11 mouse cellular contexts compared by ENCODE assay signal in the genomic region with DNA sequence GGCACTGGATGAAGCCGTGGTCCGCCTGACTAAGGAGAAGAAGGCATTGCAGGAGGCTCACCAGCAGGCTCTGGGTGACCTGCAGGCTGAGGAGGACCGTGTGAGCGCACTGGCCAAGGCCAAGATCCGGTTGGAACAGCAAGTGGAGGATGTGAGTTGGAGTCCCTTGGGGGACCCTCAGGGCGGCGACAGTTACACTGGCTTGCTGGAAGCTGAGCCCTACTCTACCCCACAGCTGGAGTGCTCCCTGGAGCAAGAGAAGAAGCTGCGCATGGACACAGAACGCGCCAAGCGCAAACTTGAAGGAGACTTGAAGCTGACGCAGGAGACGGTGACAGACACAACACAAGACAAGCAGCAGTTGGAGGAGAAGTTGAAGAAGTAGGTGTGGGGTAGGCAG. TPM values are rescaled to one million over a fixed set of nuclear protein-coding genes. Genes with fewer than 3 reads are reported as not detected.
A peak's percentile ranks its signal among the peaks of the same experiment; 100 is the strongest.
DNase-seq lines count a peak whose midpoint lies in the region; ATAC-seq lines count a peak whose summit lies in the region.
"Had no signal": no experiment of that assay in that cellular context is flagged by ENCODE, and none has a peak within 500 bp of the region (broad histone marks: within the 10 kb centered on the region; RNA-seq: fewer than 3 reads in every experiment).

No protein-coding gene starts in this region.

- H3K4me3 ChIP-seq in hindbrain, embryonic 10.5 days = no peak overlapping the region
- no peak overlapping the region for H3K4me3 ChIP-seq in hindbrain, embryonic 11.5 days (ENCODE audit: low read depth, low read length)
- H3K4me3 ChIP-seq in neural tube, embryonic 15.5 days (replicated peaks) = no peak overlapping the region

- H3K27ac ChIP-seq in hindbrain, embryonic 10.5 days = peak overlapping the region; percentile 70; the same call in 1 of the 2 replicates
- no peak overlapping the region for H3K27ac ChIP-seq in hindbrain, embryonic 11.5 days (ENCODE audit: low read depth, low read length)
- no peak overlapping the region for H3K27ac ChIP-seq in neural tube, embryonic 15.5 days (replicated peaks)

- peaks cover 27% of the 10 kb centered on the region for H3K36me3 ChIP-seq in hindbrain, embryonic 10.5 days
- no peaks in the 10 kb centered on the region for H3K36me3 ChIP-seq in hindbrain, embryonic 11.5 days (ENCODE audit: control insufficient read depth, insufficient read depth, low read length)
- peaks cover 22% of the 10 kb centered on the region for H3K36me3 ChIP-seq in neural tube, embryonic 15.5 days

- no peak overlapping the region for H3K9ac ChIP-seq in hindbrain, embryonic 11.5 days (ENCODE audit: low read depth, low read length)
- no peak overlapping the region for H3K9ac ChIP-seq in neural tube, embryonic 15.5 days (replicated peaks)

- H3K4me1 ChIP-seq in hindbrain, embryonic 10.5 days (replicated peaks) = peaks cover 56% of the 10 kb centered on the region
- peaks cover 11% of the 10 kb centered on the region for H3K4me1 ChIP-seq in hindbrain, embryonic 11.5 days (replicated peaks; ENCODE audit: control insufficient read depth, insufficient read depth, low read length)
- H3K4me1 ChIP-seq in neural tube, embryonic 15.5 days = peaks cover 26% of the 10 kb centered on the region

- peaks cover 92% of the 10 kb centered on the region for H3K27me3 ChIP-seq in hindbrain, embryonic 10.5 days (ENCODE audit: insufficient read depth, poor library complexity, severe bottlenecking)
- H3K27me3 ChIP-seq in hindbrain, embryonic 11.5 days (ENCODE audit: control insufficient read depth, insufficient read depth, low read length) = peaks cover 57% of the 10 kb centered on the region
- peaks cover 60% of the 10 kb centered on the region for H3K27me3 ChIP-seq in neural tube, embryonic 15.5 days (replicated peaks)

- WGBS in hindbrain, embryonic 10.5 days = 72% methylated on average over 13 of the region's 13 CpGs
- 69% methylated on average over 13 of the region's 13 CpGs for WGBS in hindbrain, embryonic 11.5 days
- 74% methylated on average over 13 of the region's 13 CpGs for WGBS in neural tube, embryonic 15.5 days

- H3K4me2 ChIP-seq in hindbrain, embryonic 11.5 days (replicated peaks; ENCODE audit: low read depth, low read length) = no peak overlapping the region
- peak overlapping the region; percentile 74 for H3K4me2 ChIP-seq in neural tube, embryonic 15.5 days

- H3K9me3 ChIP-seq in hindbrain, embryonic 10.5 days = no peaks in the 10 kb centered on the region
- no peaks in the 10 kb centered on the region for H3K9me3 ChIP-seq in hindbrain, embryonic 11.5 days (ENCODE audit: control insufficient read depth, low read length)
- no peaks in the 10 kb centered on the region for H3K9me3 ChIP-seq in neural tube, embryonic 15.5 days (replicated peaks)
- H3K9me3 ChIP-seq: heart, embryonic 12.5 days had no signal

- peak; percentile 60 for DNase-seq in cerebellum, adult 9-10 months
- DNase-seq in cerebellum, postnatal 4 days (ENCODE audit: low spot score in 2 of 2) = no peak
- no peak for DNase-seq in hindbrain, embryonic 10.5 days (ENCODE audit: low spot score)
- DNase-seq in hindbrain, embryonic 11.5 days (ENCODE audit: low spot score) = no peak
- DNase-seq in neural tube, embryonic 10.5 days (ENCODE audit: extremely low spot score, low spot score) = no peak
- DNase-seq in retina, embryonic 14.5 days (ENCODE audit: low spot score) = no peak
- no peak for DNase-seq in gastrocnemius, adult 18-20 months (ENCODE audit: low spot score)
- DNase-seq: kidney, adult 9 months had no signal

- no peak for ATAC-seq in hindbrain, embryonic 11.5 days (ENCODE audit: low FRiP score)
- ATAC-seq in neural tube, embryonic 15.5 days (ENCODE audit: low FRiP score) = no peak

RNA-seq across cellular contexts. Expression of a gene that starts 17.5 kb away (rescaled TPM):
- polyA plus RNA-seq in hindbrain, embryonic 10.5 days (2016; fragmentation: Nextera tagmentation; extraction: Ambion mirVana) = 0.49 and 0.69 TPM in 2 replicates
- 0.46 and 0.52 TPM in 2 replicates for polyA plus RNA-seq in hindbrain, embryonic 11.5 days (2014; fragmentation: Nextera tagmentation; extraction: Ambion mirVana)
- 1.0 and 1.9 TPM in 2 replicates for polyA plus RNA-seq in neural tube, embryonic 15.5 days (2015; fragmentation: Nextera tagmentation; extraction: Ambion mirVana)
- 1 to 10 TPM; 4.5 to 7.3 TPM for total RNA-seq in gastrocnemius, adult 18-20 months (2021)
- total RNA-seq: megakaryocyte-erythroid progenitor cell, adult 5-6 weeks had no signal

RNA-seq across cellular contexts. Expression of a gene that starts 35.9 kb away (rescaled TPM):
- polyA plus RNA-seq in hindbrain, embryonic 10.5 days (2016; fragmentation: Nextera tagmentation; extraction: Ambion mirVana) = 19.9 and 20.6 TPM in 2 replicates
- polyA plus RNA-seq in hindbrain, embryonic 11.5 days (2014; fragmentation: Nextera tagmentation; extraction: Ambion mirVana) = 14.7 and 15.9 TPM in 2 replicates
- polyA plus RNA-seq in neural tube, embryonic 15.5 days (2015; fragmentation: Nextera tagmentation; extraction: Ambion mirVana) = 15.9 and 21.7 TPM in 2 replicates
- 1 to 10 TPM; 5.2 to 6.2 TPM for total RNA-seq in gastrocnemius, adult 18-20 months (2021)
